Mouse (Mus musculus) midbrain, embryonic 15.5 days (tissue): Measurements from ENCODE around the gene Plekhh2. TPM values are rescaled to one million over a fixed set of nuclear protein-coding genes. Genes with fewer than 3 reads are reported as not detected.
A peak's percentile ranks its signal among the peaks of the same experiment; 100 is the strongest.

Experiments
- ATAC-seq: fragments of 200-750 bp; cut with Nextera tagmentation; replicated peaks from 2 replicates; pipeline ENCODE4 v1.8.0; 2017; ENCODE audit warnings: moderate TSS enrichment
- H3K27ac ChIP-seq: fragments of 300-500 bp; sonication (generic); 2 replicates; pipeline ENCODE4 v1.5.1; 2015; ENCODE audit warnings: mild to moderate bottlenecking, inconsistent platforms
- H3K27me3 ChIP-seq: fragments of 300-500 bp; sonication (generic); replicated peaks from 2 replicates; pipeline ENCODE4 v1.6.1; 2015; ENCODE audit warnings: inconsistent platforms
- H3K36me3 ChIP-seq: fragments of 300-500 bp; sonication (generic); replicated peaks from 2 replicates; pipeline ENCODE4 v1.6.1; 2015; ENCODE audit warnings: inconsistent platforms
- H3K4me1 ChIP-seq: fragments of 300-500 bp; sonication (generic); 2 replicates; pipeline ENCODE4 v1.6.1; 2015; ENCODE audit warnings: inconsistent platforms
- H3K4me2 ChIP-seq: fragments of 300-500 bp; sonication (generic); 2 replicates; pipeline ENCODE4 v1.6.1; 2015; ENCODE audit warnings: inconsistent platforms, mild to moderate bottlenecking, moderate library complexity
- H3K4me3 ChIP-seq: fragments of 300-500 bp; sonication (generic); 2 replicates; pipeline ENCODE4 v1.5.1; 2015; ENCODE audit warnings: mild to moderate bottlenecking, inconsistent platforms
- H3K9ac ChIP-seq: fragments of 300-500 bp; sonication (generic); 2 replicates; pipeline ENCODE4 v1.6.1; 2015; ENCODE audit warnings: mild to moderate bottlenecking, inconsistent platforms
- H3K9me3 ChIP-seq: fragments of 300-500 bp; sonication (generic); 2 replicates; pipeline ENCODE4 v1.6.1; 2016; ENCODE audit warnings: inconsistent platforms
- WGBS: fragments of 180-500 bp; shearing (Covaris S2); methylation state at CpG from one replicate; pipeline ENCODE4 v1.1.7; 2015; ENCODE audit warnings: mixed read lengths; 5-methylcytosine and 5-hydroxymethylcytosine counted together
- polyA plus RNA-seq: library from polyadenylated mRNA; unstranded; fragments of >200 nt; fragmentation: Nextera tagmentation; extraction: Ambion mirVana; gene quantifications from 2 replicates; pipeline ENCODE4 v1.2.1, GENCODE M21; 2015

The Plekhh2 gene
- polyA plus RNA-seq, 1 experiment from 2014 or later = 2.2 TPM

DNA sequence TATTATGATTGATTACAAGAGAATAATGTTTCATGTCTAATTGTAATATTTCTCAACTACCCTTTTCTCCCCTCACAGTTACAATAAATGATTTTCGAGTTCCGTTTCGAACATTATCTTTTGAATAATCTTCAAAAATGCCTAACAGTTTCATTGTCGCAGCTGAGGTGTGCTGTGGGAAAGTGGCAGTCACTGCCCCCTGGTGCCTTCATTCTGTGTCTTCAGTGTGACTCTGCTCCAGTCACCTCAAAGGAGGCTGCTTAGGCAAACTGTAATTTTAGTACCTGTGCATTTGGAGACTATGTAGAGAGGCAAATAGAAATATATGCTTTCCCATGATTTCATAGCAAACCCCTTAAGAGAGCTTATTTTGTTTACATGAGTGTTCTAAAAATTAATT, 110.3 kb downstream of the Plekhh2 start:
- Histone ChIP-seq H3K36me3 (no peaks in the 10 kb centered on the region), H3K4me2 (no peak overlapping the region), H3K4me1 (peaks cover 4% of the 10 kb centered on the region; the same call in 1 of the 2 replicates), H3K27me3 (no peaks in the 10 kb centered on the region), H3K27ac (no peak overlapping the region), H3K4me3 (no peak overlapping the region), H3K9me3 (no peaks in the 10 kb centered on the region), H3K9ac (no peak overlapping the region)
- WGBS = 88% methylated on average over 4 of the region's 4 CpGs
- no peak for ATAC-seq

DNA sequence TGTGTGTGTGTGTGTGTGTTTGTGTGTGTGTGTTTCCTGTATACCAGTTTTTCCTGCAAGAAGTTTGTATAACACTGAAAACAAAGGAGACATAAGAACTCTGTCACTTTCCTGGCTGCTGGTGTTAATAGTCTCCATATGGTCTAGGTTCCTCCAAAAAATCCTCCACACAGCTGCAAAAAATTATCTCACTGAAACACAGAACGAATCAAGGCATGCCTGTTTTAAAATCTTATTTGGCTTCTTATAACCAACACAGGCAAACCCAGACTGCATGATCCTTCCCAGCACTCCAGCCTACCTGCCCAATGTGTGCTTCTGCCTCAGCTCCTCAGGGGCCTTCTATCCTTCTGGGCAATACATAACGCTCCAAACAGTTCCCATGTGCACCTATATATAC, 111.2 kb downstream of the Plekhh2 start:
- H3K4me2 ChIP-seq = no peak overlapping the region
- no peaks in the 10 kb centered on the region for H3K9me3 ChIP-seq
- no peak overlapping the region for H3K4me3 ChIP-seq
- H3K36me3 ChIP-seq = no peaks in the 10 kb centered on the region
- WGBS = 75% methylated on average over 2 of the region's 2 CpGs
- no peaks in the 10 kb centered on the region for H3K27me3 ChIP-seq
- H3K9ac ChIP-seq = no peak overlapping the region
- no peak for ATAC-seq
- H3K27ac ChIP-seq = no peak overlapping the region
- peaks cover 11% of the 10 kb centered on the region; the same call in 1 of the 2 replicates for H3K4me1 ChIP-seq

DNA sequence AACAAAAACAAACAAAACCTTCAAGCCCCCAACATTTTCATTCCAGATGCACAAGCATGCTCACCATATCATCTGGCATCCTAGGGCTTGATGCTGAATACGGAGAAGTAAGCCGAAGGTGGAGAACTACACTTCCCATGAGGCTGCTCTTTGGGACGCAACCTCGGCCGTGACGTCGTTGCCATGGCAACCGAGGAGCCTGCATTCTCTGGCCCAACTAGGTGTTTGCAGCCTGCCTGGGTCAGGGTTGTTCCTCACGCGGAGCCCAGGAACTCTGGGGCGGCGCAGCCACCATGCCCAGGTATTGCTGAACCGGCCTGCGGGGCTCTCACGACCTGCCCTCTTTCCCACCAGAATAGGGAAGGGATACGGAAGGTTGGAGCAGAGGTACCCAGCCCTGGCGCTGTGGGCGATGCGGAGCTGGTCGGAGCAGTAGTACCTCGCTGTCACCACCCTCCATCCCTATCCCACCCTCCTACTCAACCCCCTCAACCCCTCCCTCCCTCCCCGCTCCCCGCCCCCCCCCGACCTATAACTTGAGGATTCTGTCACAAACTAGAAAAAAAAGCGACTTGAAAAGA, 114.7 kb downstream of the Plekhh2 start, which contains the start of gene Dync2li1:
Gene Dync2li1 (plus strand): TSS at position 221 of the 581 bp plus-strand sequence.
- H3K4me3 ChIP-seq = peak within 1 kb of the TSS; percentile 63
- WGBS = under 1% methylated on average over 25 of the region's 25 CpGs
- H3K9ac ChIP-seq = peak within 1 kb of the TSS; percentile 58
- ATAC-seq = peak; percentile 98
- no peaks in the 10 kb centered on the region for H3K27me3 ChIP-seq
- H3K4me2 ChIP-seq = peak within 1 kb of the TSS; percentile 63
- no peaks in the 10 kb centered on the region for H3K9me3 ChIP-seq
- H3K36me3 ChIP-seq = no peaks in the 10 kb centered on the region
- peak within 1 kb of the TSS; percentile 79 for H3K27ac ChIP-seq
- H3K4me1 ChIP-seq = peaks cover 11% of the 10 kb centered on the region; the same call in 1 of the 2 replicates

DNA sequence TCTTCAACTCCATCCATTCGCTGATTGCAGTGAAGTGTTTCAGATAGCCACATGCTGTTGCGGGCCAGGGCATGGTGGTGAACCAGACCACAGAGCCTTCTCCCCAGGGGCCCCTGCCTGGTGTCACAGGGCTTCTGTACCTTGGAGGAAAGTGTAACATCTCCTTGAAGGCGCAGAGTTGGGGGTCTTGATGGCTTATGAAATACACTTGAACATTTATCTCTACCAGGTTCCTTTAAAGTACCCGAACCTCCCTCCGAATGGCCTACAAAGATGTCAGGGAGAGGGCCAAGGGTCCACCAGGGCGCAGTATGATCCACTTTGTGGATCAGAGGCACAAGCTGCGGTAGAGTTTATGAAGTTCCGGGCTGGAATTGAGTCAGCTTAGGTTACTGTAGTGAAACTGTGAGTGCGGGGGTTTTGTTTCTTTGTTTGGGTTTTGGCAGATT, 115.2 kb downstream of the Plekhh2 start:
- Histone ChIP-seq H3K27me3 (no peaks in the 10 kb centered on the region), H3K4me2 (peak overlapping the region; percentile 63), H3K4me1 (peaks cover 11% of the 10 kb centered on the region; the same call in 1 of the 2 replicates), H3K4me3 (peak overlapping the region; percentile 63), H3K36me3 (no peaks in the 10 kb centered on the region), H3K27ac (peak overlapping the region; percentile 79), H3K9me3 (no peaks in the 10 kb centered on the region), H3K9ac (peak overlapping the region; percentile 58)
- 25% methylated on average over 9 of the region's 9 CpGs for WGBS
- ATAC-seq = peak; percentile 77

DNA sequence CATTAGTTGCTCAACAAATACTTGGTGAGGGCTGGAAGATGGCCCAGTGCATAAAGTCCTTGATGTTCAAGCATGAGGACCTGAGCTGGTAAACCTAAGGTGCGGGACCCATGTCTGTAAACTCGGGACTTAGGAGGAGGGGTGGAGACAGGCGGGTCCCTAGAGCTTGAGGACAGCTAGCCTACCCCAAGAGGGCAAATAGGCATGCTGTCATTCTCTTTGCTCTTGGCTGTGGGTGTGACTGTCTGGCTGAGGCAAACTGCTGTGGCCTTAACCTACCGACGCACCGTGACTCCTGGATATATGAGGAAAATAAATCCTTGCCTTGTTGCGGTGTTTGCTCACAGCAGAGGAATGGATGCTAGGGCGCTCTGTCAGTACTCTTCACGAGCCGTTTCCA, 116.0 kb downstream of the Plekhh2 start:
- Histone ChIP-seq H3K9me3 (no peaks in the 10 kb centered on the region), H3K4me1 (peaks cover 11% of the 10 kb centered on the region; the same call in 1 of the 2 replicates), H3K27ac (no peak overlapping the region), H3K27me3 (no peaks in the 10 kb centered on the region), H3K4me2 (no peak overlapping the region), H3K9ac (no peak overlapping the region), H3K36me3 (no peaks in the 10 kb centered on the region), H3K4me3 (no peak overlapping the region)
- WGBS = 88% methylated on average over 10 of the region's 10 CpGs
- no peak for ATAC-seq

DNA sequence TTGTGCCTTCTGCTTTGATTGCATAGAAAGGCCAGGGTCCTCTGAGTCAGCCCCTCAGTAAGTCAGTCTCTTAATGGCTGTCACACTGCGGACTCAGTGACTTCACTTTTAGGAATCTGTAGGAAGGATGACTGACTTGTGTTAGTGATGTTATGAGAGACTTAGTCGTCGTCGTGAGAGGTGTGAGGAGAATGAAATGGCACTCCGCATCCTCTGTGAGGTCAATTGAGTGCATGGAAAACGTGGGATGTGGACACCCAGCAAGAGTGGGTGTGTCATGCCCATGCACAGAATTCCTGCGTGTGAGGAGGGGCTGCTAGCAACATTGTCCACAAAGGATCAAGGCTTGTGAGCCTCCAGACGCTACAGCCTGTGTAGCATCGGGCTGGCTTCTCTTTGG, 116.9 kb downstream of the Plekhh2 start:
- Histone ChIP-seq H3K4me3 (no peak overlapping the region), H3K27ac (no peak overlapping the region), H3K9ac (no peak overlapping the region), H3K36me3 (no peaks in the 10 kb centered on the region), H3K27me3 (no peaks in the 10 kb centered on the region), H3K4me2 (no peak overlapping the region), H3K9me3 (no peaks in the 10 kb centered on the region), H3K4me1 (peaks cover 11% of the 10 kb centered on the region; the same call in 1 of the 2 replicates)
- 87% methylated on average over 9 of the region's 9 CpGs for WGBS
- no peak for ATAC-seq

DNA sequence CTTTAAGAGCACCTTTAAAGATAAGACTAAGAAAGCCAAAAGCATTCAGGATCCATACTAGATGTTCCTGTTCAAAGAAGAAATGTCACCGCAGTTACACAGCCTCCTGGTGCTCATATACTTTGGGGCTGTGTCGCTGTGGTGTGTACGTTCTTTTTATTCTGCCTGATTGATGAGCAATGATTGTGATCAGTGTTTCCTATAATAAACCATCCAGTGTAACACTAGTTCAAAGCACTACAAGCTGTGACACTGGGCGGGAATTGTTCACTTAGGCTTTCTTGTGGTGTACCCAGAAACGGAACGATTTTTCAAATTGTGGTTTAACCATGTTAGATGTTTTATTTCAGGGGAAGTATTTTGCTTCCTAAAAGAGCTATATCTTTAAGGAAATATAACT, 120.1 kb downstream of the Plekhh2 start:
- ATAC-seq = no peak
- H3K27me3 ChIP-seq = no peaks in the 10 kb centered on the region
- 95% methylated on average over 6 of the region's 6 CpGs for WGBS
- H3K4me2 ChIP-seq = no peak overlapping the region
- H3K9ac ChIP-seq = no peak overlapping the region
- no peaks in the 10 kb centered on the region for H3K36me3 ChIP-seq
- H3K4me3 ChIP-seq = no peak overlapping the region
- H3K27ac ChIP-seq = no peak overlapping the region
- H3K4me1 ChIP-seq = peaks cover 14% of the 10 kb centered on the region; the same call in 1 of the 2 replicates
- no peaks in the 10 kb centered on the region for H3K9me3 ChIP-seq

DNA sequence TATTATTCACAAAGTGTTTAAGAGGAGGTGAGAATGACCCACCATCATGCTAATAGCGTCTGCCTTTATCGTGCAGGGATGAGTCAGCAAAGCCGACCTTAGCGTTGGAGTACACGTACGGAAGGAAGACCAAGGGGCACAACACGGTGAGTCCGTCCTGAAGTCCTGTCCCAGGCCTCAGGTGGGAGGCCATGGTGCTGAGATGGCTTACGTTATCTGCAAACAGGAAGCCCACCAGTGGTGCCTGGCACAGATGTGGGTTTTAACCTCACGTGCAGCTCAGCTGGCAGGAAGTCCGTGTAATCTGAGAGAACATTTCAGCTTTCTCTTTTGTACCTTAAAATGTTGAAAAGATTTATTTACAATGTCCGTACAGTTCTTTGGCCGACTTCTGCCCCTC, 121.7 kb downstream of the Plekhh2 start:
- Histone ChIP-seq H3K4me2 (no peak overlapping the region), H3K4me3 (no peak overlapping the region), H3K9me3 (no peaks in the 10 kb centered on the region), H3K36me3 (no peaks in the 10 kb centered on the region), H3K27ac (no peak overlapping the region), H3K27me3 (no peaks in the 10 kb centered on the region), H3K4me1 (0 out of 2 replicates have a peak, but pooled peaks cover 4% of the 10 kb centered on the region), H3K9ac (no peak overlapping the region)
- WGBS = 92% methylated on average over 13 of the region's 13 CpGs
- ATAC-seq = no peak

DNA sequence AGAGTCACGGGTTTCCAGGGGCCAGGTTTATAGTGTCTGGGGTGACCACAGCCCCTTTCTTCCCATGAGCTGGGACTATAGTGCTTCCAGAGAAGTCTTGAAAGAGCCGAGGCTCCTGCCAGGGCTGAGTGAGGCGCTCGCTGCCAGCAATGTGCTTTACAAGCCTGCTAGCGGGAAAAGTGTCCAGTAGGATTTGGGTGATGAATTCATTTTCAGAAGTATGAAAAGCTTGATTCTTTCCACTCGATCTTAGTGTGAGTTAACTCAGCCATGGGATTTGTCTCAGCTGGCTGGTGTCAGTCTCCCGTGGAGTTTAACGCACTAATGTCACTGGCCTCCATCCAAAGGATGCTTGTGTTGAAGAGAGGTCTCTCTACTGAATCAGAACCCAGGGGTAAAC, 124.6 kb downstream of the Plekhh2 start:
- H3K4me2 ChIP-seq = no peak overlapping the region
- no peaks in the 10 kb centered on the region for H3K27me3 ChIP-seq
- 0 out of 2 replicates have a peak, but pooled peaks cover 4% of the 10 kb centered on the region for H3K4me1 ChIP-seq
- 43% methylated on average over 8 of the region's 8 CpGs for WGBS
- no peaks in the 10 kb centered on the region for H3K9me3 ChIP-seq
- H3K36me3 ChIP-seq = no peaks in the 10 kb centered on the region
- H3K27ac ChIP-seq = no peak overlapping the region
- H3K4me3 ChIP-seq = no peak overlapping the region
- H3K9ac ChIP-seq = no peak overlapping the region
- no peak for ATAC-seq

DNA sequence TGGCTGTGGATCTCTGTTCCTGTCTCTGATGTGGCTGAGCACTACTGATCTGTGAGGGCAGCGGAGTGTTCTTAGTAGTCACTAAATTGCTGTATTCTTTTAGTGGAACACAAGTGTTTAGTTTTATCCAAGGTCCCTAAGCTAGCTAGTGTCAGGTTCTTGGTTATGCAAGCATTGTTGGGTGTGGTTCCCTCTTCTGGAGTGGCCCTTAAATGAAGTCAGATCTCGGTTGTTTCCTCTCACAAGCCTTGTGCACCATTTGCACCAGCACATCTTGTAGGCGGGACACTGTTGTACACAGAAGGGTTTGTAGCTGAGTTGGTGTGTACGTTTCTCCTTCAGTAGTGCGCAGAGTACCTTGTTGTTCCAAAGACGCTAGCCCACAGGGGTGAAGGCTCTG, 126.3 kb downstream of the Plekhh2 start:
- H3K9ac ChIP-seq = no peak overlapping the region
- H3K27me3 ChIP-seq = no peaks in the 10 kb centered on the region
- H3K27ac ChIP-seq = no peak overlapping the region
- WGBS = 94% methylated on average over 6 of the region's 6 CpGs
- 0 out of 2 replicates have a peak, but pooled peaks cover 4% of the 10 kb centered on the region for H3K4me1 ChIP-seq
- no peak for ATAC-seq
- no peaks in the 10 kb centered on the region for H3K9me3 ChIP-seq
- H3K4me3 ChIP-seq = no peak overlapping the region
- H3K36me3 ChIP-seq = no peaks in the 10 kb centered on the region
- no peak overlapping the region for H3K4me2 ChIP-seq

DNA sequence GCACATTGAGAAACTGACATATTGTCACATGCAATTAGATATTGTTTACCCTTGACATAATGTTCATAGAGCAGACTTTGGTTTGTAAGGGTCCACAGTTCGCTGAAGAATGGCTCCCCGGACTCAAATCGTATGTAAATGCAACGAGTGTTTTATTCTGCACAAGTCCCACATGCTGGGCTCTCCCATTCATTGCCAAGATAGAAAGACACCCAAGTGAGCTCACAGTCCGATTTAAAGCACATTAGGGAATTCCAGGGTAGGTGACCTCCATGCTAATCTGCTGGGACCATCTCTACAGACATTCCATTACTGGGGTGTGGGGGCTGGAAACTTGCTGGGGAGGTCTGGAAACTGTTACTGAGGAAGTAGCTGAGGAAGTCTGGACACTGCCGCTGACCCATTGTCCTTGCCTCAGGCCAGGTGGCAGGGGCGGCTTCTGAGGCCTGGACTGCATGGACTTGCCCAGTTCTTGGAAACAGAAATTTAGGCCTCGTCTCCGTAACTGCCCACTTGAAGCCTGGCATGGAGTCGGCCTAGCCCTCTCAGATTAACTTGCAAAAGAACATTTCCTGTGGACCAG, 128.2 kb downstream of the Plekhh2 start:
- Histone ChIP-seq H3K9me3 (no peaks in the 10 kb centered on the region), H3K4me1 (0 out of 2 replicates have a peak, but pooled peaks cover 7% of the 10 kb centered on the region), H3K27ac (no peak overlapping the region), H3K36me3 (no peaks in the 10 kb centered on the region), H3K27me3 (no peaks in the 10 kb centered on the region), H3K4me3 (no peak overlapping the region), H3K4me2 (no peak overlapping the region), H3K9ac (no peak overlapping the region)
- WGBS = 56% methylated on average over 10 of the region's 10 CpGs
- ATAC-seq = no peak

DNA sequence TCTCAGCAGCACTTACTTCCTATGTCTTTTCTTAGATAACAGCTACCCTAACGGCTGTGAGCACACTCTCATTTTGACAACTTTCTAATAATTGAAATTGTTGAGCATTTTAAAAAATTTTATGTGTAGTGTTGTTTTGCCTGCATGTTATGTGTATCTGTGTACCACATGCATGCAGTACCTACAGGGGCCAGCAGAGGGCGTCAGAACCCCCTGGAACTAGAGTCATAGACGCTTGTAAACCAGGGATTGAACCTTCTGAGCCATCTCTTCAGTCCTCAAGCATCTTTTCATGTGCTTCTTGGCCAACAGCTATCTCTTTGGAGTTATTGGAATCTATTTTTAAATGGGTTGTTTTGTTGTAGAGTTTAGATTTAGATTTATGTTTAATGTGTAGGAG, 130.2 kb downstream of the Plekhh2 start:
- H3K27ac ChIP-seq = no peak overlapping the region
- ATAC-seq = no peak
- H3K4me2 ChIP-seq = no peak overlapping the region
- no peaks in the 10 kb centered on the region for H3K27me3 ChIP-seq
- no peak overlapping the region for H3K9ac ChIP-seq
- 0 out of 2 replicates have a peak, but pooled peaks cover 3% of the 10 kb centered on the region for H3K4me1 ChIP-seq
- H3K9me3 ChIP-seq = no peaks in the 10 kb centered on the region
- 27% methylated on average over 3 of the region's 3 CpGs for WGBS
- no peak overlapping the region for H3K4me3 ChIP-seq
- H3K36me3 ChIP-seq = no peaks in the 10 kb centered on the region

DNA sequence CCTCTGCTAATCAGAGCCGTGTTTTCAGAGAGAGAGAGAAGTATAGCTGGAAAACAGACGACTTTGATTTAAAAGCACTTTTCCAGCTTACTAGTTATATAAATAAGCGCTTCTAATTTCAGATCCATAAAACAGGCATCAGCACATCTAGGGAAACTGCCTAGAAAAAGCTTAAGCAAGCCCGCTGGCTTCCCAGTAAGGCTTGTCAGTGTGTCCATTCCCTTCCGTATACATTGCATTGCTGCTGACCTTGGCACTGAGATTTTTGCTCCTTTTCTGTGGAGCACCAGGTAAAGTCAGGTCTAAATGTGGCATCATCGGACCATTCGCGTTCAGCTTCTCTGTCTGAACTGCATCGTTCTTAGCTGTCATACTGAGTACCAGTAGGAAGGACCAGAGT, 130.6 kb downstream of the Plekhh2 start:
- no peak overlapping the region for H3K4me2 ChIP-seq
- H3K27ac ChIP-seq = no peak overlapping the region
- no peak overlapping the region for H3K4me3 ChIP-seq
- H3K4me1 ChIP-seq = 0 out of 2 replicates have a peak, but pooled peaks cover 3% of the 10 kb centered on the region
- no peaks in the 10 kb centered on the region for H3K27me3 ChIP-seq
- H3K9me3 ChIP-seq = no peaks in the 10 kb centered on the region
- no peak for ATAC-seq
- WGBS = 91% methylated on average over 9 of the region's 9 CpGs
- no peaks in the 10 kb centered on the region for H3K36me3 ChIP-seq
- H3K9ac ChIP-seq = no peak overlapping the region
